Mouse (Mus musculus): Measurements from ENCODE around the gene Helz2.

GRCm38 (mm10) chr2:181266839-181267238 lies 25.0 kb upstream of the Helz2 start:
- TF ChIP-seq POLR2A (IDR thresholded peaks at IDR 0.05; ENCODE audit: low read depth, low read length) (no peak), CTCF (IDR thresholded peaks at IDR 0.05; ENCODE audit: extremely low read depth, insufficient read length, insufficient replicate concordance, low read depth, low read length) (no peak)
